Mouse (Mus musculus) right cerebral cortex, postnatal 14 days (tissue): ENCODE measurements at regions not wholly inside any gene's neighbourhood (a gene's known extent, or its start where the extent isn't known, plus 50 kb on each side); places are given as distances from the start of the nearest gene placed in this dataset.

ENCODE experiments used
- DNase-seq: peaks from one replicate; pipeline ENCODE4 v3.0.0; 2022

DNA sequence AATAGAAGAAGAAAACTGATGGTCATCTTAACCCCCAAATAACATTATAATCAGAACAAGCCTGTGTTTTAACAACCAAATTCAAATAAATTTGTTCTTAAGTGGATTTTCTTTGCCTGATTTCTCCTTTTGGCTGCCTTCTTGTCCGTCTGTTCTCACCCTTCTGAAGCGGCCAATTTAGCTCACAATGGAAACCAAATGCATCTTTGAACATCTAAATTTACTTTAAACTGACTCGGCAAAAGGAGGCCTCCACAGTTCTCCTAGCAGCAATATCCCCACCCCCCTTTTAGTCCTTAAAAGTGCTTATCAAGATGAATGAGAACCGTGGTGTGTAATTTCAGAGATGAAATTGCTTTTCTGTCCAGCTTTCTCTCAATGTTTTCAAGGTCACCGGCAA, 389.6 kb upstream of the Adamts16 start:
- no peak for DNase-seq

DNA sequence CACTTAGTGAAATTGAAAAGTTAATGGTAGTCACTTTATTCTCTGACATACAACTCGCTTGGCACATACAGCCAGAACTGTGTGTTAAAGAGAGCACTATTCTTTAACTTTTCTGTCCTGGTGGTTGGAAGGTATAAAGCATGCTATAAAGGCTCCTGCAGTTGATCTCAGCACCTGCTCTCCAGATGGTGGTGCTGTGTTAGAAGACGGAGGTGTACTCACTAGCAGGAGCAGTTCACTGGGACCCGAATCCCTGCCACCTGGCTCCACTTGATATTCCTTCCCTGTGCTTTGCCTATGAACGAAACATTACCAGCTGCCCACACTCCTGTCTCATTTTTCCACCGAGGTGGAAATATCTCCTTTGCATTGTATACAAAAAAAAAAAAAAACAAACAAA, 373.2 kb upstream of the Adamts16 start:
- no peak for DNase-seq

DNA sequence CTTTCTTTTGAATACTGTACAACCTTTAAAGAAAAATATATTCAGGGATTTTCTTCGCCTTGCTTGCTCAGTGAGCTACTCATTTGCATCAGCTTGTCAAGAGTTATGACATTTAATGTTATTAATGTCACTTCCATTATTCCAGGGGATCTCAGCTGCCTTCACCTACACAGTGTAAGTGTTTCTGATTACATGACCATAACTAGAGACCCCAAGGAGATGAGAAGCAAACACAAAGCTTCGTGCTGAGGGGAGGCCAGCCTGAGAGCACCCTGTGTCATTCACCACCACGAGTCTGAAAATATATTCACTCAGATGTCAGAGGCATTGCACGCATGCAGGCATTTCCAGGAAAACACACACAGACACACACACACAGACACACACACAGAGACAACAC, 369.8 kb upstream of the Adamts16 start:
- DNase-seq: no peak

DNA sequence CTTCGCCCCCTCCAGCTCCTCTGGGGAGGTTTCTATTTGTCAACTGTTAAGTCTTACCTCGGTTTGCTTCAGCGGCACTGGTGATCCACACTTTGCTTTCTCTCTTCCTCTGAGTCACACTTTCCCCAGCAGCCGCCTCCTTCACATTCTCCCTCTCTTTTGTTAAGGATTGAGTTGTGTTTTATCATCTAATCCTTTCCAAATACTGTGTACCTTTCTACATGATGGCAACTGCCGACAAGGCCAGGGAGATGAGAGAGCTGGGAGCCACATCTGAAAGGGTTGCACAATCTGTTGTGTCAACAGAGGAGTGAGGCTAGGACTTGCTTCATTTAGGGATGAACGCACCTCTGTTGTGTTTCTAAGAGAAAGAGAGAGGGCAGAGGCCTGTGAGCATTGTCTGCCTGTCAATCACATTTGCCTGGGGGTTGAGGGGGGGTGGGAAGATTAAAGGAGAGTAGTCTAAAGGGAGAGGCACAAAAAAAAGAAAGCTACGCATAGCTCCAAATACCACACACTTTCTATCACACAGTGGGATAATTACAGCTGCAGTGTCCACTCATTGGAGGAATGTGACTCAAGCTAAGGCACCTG, 369.1 kb upstream of the Adamts16 start:
- no peak for DNase-seq

DNA sequence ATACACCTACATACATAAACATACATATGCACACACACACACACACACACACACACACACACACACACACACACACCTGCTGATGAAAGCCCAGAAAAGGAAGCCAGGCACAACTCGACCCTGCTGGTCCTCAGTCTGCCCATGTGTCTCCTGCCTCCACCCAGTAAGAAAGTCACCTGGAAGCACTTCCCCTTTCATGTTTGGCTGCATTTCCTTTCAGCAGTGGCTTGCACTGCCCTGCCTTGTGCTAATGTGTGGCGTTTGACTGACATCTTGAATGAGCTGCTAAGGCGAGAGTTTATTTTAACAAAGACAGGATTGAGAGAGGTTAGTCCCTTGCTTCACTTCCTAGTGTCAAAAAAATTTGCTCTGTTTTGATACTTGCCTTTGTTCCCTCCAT, 364.1 kb upstream of the Adamts16 start:
- no peak for DNase-seq

DNA sequence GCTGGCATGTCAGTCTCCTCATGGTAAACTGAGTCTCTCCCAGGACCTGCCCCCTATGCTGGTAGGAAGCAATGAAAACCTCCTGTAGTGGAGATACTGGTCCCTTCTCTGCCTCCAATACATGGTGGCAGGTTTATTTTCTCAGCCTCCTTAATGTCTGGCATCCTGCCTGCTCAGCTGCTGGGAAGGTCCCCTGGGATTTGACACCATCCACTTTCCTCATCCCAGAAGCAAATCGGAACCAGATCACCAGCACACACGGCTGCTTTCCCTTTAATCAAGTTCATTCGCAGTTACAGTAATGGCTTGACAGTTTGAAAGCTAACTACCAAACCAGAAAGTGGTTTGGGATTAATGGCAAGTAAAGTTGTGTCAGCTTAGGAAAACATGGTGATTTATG, 359.0 kb upstream of the Adamts16 start:
- no peak for DNase-seq

DNA sequence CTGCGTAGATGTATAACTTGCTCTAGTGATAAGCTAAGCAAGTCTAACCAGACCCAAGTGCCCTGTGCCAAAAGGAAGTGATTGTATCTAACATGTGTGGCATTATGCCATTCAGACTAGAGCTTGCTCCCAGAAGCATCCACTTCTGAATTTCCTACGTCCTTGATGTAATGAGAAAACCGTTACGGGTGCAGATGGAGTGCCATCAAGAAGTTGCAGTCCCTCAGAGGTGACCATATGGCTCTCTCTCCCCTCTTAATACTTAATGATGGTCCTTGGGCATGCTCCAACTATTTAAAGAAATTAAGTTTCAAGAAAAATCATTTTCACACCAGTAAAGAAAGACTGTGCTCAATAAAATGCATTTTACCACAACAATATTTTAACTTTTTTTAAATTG, 354.1 kb upstream of the Adamts16 start:
- DNase-seq: no peak

DNA sequence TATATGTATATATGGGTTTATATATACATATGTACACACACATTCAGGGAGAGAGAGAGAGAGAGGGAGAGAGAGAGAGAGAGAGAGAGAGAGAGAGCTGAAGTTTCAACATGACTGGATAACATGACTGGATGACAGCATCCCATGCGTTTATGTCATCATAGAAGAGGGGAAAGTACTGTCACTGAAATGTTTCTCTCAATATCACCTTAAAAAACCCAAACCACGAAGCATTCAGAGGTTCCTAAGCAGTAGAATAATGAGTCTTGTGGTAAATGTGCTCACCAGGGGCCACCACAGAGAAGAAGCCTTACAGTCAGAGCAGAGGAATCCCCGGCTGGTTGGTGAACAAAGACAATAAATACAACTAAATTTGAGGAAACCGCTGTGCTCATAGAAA, 342.9 kb upstream of the Adamts16 start:
- DNase-seq: no peak

DNA sequence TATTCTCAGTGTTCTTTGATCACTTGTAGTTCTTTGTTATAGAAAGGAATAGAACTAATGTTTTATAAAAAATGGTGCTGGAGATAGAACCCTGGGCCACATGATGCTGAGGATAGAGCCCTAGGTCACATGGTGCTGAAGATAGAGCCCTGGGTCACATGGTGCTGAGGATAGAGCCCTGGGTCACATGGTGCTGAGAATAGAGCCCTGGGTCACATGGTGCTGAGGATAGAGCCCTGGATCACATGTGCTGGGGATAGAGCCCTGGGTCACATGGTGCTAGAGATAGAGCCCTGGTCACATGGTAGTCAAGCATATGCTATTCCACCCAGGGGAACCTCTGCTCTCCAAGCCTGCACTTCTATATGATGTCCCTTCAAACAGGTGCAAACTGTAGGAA, 337.5 kb upstream of the Adamts16 start:
- no peak for DNase-seq

DNA sequence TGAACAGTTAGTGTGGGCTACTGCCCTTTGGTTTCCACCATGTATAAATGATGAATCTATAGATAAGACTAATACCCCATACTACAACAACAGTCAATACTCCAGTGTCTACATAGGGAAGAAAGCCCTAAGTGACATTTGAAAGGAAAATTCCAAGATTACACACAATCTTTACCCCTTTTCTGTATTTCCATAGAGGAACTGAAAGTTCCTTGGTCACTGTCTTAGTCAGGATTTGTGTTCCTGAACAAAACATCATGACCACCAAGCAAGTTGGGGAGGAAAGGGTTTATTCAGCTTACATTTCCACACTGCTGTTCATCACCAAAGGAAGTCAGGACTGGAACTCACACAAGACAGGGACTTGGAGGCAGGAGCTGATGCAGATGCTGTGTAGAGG, 332.7 kb upstream of the Adamts16 start:
- DNase-seq: no peak

DNA sequence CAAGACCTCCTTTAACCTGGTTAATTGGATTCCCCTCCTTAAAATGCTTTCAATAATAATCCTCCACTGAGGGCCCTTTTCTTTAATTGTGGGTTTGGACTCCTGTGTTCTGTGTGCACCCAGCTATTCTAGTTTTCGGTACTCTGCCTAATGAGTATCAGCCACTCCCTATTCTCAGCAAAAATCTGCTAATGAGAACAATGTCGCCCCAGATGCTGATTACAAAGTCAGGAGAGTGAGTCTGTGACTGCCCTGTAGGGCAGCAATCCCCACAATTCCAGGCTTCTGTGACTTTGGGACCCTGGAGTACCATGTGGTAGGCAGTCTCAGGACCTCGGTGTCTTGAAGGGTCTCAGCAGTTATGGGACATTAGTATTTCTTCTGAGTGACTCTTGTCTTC, 324.6 kb upstream of the Adamts16 start:
- no peak for DNase-seq

DNA sequence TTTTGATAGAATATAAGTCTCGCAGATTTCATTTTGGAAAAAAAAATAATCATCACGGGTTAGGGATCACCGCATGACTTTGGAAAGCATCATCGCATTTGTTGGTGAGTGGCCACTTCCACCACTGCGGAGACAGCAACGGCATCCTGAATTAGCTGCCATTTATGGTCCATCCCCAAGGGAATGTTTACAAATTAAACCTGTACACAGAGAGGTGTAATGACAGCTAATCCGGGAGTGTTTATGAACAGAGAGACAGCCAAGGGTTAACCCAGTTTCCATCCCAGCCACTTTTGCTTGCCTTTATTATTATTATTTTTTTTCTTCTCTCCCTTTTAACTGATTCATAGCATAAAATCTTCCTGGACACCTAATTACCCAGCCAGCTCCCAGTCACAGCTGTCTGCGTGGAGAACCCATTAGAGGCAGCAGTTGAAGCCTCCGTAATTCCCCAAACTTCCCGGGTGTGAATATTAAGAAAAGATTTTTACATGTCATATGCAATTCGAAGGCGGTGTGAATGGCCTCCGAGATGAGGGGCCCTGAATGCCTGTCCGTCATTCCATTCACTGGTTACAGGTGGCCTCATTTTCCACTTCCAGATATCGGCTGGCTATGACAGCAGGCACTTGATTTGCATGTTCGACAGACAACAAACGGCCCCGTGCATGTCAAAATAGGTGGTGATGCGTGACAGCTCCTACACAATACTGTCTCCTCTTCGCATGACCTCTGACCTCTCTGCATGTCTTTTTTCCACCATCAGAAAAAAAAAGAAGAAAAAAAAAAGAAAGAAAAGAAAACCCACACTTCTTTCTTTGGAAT, 323.7 kb upstream of the Adamts16 start:
- DNase-seq: no peak

DNA sequence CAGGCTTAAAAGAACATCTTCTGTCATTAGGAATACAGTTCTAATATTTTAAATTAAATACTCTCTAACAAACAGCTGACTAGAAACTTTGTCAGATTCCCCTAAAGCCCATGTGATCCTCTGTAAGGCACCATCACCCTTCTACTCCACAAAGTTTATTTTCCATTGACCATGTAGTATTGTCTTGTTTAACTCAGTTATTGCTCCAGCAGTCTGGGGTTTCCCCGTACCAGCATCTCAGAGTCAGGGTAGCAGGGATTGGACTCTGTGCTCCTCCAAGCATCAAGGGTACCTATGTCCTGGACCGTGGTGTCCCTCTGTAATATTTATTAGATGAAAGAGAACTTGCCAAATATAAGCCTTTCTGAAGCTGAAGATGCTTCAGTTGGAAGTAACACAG, 322.4 kb upstream of the Adamts16 start:
- DNase-seq: no peak

DNA sequence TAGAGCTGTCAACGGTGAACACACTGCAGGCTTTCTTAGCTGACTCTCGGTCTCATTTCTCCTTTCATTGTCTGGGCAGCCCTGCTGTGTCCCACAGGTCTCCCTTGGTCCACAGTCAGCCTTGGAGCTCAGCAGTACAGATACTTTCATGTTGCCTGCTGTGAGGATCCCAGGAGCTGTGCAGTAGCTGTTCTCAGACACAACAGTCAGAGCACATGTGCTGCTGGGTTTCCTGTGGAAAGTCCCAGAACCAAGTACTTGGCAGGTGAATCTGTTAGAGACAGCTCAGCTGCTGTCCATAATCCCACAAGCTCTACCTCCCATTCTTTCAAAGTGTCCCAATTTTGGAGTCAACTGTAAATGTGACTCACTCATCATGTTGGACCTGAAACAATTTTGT, 321.3 kb upstream of the Adamts16 start:
- DNase-seq: no peak

DNA sequence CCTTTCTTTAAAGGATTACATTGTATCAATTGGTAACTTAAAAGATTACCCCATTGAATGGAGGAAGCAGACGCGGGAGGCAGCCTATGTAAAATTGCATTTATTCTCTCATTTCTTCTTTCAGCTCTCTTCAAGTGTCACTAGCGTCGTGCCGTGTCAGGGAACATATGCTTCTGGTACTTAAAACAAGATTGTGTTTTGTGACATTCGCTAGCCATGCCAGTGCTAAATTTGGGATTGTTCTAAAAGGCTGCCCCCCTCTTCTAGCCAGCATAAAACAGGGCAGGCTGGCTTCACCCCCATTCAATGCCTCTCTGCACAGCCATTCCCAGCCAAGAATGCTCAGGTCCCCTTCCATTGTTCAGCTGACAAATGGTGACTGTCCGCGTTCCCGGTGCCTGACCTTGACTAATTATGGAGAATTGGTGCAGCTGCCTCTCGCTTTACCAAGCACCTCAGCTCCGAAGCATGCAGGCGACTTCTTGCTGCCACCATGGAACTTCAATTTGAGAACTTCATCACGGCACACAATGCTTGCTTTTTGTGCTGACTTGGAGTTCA, 316.8 kb upstream of the Adamts16 start:
- DNase-seq: no peak

DNA sequence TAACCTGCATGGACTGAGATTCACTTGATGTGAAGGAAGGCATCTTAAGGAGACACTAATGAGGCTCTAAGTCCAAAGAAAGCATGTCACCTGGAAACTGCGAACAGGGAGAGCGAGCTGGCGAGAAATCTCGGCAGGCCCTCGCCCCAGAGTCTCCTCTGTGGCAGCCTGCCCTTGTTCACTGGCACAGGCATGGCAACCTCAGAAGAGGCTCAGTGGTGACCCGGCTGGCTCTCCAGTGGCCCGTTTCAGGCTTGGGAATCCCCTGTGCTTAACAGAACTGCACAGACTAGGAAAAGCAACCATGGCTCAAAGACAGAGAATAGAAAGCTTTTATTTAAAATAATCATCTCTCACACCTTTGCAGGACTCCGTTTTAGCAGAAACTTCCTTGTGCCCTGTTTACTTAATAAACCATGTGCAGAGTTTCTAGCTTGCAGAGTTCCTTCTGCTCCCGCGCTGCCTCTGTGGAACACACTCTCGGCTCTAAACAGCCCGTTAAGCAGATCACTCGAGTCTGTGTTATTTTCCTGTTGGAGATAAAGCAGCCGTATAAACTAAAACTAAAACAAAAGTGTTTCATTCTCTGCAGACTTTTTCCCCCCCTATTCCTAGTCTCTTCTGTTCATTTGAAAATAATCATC, 316.2 kb upstream of the Adamts16 start:
- DNase-seq: no peak

DNA sequence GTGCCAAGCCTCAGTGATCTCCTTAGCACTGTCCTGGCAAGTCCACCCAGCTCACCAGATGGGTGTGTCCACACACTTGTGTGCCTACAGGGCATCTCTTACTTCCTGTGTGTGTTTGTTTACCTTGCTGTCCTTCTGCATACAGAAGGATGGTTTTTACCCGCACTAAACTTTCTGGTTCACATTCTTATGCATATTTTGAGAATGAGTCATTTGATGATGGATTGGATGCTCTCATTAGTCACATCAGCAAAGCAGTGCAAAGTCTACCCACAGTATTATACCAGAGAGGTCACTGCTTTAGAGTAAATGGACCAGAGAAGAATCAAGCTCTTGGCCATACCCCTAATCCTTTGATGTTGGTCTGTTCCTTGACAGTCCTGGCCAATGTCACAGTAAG, 308.5 kb upstream of the Adamts16 start:
- DNase-seq: no peak

DNA sequence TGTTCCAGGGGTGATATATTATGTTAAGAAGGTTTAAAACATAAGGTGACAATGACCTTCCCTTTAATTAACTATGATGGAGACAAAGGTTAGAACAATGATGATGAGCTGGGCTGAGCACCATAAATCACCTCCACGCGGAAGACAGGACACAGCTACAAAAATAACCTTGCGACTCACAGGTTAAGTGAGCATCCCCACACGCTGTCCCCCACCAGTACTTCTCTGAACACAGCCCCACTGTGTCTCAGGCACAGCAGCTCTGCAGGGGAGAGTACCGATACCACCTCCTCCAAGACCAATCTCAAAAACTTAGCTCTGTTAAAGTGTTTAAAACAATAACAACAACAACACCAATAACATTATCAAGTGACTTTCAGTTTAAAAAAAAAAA, 307.7 kb upstream of the Adamts16 start:
- no peak for DNase-seq

DNA sequence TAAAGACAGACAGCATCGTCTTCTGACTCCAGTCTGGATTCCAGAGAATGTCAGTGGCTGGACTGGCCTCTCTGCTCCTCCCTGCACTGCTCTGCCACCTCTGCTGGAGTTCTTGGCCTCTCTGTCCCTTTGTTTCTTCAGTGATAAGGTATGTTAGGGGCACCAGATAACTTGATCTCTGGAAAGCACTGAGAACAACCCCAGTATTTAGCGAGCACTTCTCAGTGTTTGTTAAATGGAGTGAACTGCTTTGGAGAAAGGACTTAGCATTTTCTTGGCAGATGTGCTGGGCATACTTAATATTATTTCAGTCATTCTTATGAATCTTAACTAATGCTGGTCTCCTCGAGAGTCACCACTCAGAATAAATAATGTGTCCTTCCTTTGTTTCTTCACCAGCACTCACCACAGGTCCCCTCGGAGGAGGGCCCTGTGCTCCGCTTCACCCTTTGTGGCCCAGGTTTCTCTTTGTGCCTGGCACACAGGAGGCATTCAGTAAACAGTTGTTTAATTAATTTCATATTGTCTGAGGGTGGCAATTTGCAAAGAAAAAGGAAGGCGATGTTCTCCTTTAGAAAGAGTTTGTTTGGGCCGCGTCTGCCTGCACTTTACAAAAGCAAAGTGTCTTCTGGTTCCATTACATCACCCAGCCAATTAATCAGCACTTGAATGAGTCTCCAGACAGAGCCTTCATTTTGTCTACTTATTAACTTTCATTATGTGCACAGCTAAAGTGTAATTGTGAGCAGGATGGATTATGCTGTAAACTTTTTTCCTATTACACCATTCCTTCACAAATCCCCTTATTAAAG, 307.1 kb upstream of the Adamts16 start:
- no peak for DNase-seq

DNA sequence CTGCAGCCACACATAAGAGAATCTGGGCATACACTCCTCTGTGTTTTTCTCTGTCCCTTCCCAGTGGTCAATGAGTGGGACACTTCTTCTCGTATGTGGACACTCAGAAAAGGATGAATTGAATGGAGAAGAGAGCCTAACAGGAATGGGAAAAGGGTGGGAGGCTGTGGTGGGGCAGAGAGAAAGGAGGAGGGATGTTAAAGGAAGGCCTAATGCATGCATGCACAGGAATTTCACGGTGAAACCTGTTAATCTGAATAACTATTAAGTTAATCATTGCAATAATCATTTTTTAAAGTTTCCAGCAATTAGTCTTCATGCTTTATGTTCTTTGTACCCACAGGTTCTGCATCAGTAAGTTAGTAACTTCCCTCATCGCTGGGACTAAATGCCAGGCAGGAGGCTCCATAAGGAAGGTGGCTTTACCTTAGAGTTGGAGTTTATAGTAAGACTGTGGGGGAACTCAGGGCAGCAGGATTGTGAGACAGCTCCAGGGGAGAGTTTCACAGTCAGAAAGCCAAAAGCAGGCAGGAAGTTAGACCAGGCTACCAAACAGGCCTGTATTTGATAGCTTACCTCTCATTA, 305.3 kb upstream of the Adamts16 start:
- DNase-seq: no peak

DNA sequence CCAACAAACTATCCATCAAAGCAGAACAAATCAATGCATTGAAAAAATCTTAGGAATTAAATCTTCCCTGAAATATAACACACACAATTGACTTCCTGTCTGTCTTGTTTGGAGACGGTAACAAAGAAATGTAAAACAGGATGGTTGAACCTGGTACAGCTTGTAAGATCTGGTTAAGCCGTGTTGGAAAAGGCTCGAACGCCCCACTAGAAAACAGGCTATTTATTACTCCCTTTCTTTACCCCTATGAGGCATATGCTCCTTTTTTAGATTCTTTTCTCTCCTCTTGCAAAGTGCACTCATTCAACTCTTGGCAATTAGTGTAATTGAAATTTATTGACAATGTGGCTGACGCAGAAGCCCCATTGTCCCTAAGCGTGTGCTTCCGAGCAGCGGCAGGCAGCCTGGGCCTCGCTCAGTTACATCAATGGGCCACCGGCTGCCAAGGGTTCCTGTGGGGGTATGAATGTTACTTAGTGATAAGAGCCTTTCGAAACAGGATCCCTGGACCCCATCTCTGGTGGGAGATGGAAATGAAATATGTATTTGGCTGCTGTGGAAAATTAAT, 297.2 kb upstream of the Adamts16 start:
- no peak for DNase-seq

DNA sequence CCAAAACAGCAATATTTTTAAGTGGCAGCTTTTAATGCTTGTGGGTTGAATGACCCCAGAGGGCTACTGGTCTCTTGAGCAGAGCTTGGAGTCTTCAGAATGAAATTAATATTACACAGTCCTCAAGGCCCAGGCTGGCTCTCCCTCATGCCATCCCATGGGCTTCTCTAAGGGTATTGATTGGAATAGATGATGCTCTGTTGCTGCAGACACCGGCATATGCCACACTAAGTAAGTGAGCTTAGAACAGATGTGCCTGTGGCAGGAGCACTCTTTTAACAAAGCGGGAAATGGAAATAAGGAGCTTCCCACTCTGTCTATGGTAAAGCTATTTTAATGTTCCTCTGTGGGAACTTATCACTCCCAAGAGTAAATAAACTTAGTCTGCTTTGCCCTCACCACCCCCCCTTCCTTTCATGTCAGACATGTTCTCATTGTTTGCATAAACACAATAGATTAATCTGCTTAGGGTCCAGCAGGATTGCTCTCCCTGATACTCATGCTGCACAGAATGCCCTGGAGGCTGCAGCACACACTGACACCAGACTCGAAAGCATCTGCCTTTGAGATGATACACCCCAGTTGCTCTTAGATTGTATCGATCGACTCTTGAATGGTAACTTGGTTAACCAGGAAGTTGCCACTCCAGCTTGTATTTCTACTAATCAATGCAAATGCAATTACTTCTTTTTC, 294.5 kb upstream of the Adamts16 start:
- no peak for DNase-seq
